Comparison of ENCODE assay signal across 27 mouse cellular contexts in genomic region chr13:83460620-83461019, GRCm38 (mm10). TPM values are rescaled to one million over a fixed set of nuclear protein-coding genes. Genes with fewer than 3 reads are reported as not detected.
DNase-seq lines count a peak whose midpoint lies in the region; ATAC-seq and TF ChIP-seq lines count a peak whose summit lies in the region.
"Had no signal": no experiment of that assay in that cellular context is flagged by ENCODE, and none has a peak within 500 bp of the region (broad histone marks: within the 10 kb centered on the region; RNA-seq: fewer than 3 reads in every experiment).

No protein-coding gene starts in this region.

- H3K4me3 ChIP-seq in liver, embryonic 12.5 days: no peak overlapping the region
- no peak overlapping the region for H3K4me3 ChIP-seq in liver, postnatal 0 days (ENCODE audit: low read depth, low read length)
- no peak overlapping the region for H3K4me3 ChIP-seq in MEL (ENCODE audit: control insufficient read depth in 1 of 2, insufficient read depth in 1 of 2, low read depth in 2 of 2, low read length in 2 of 2)
- H3K4me3 ChIP-seq in limb, embryonic 14.5 days (replicated peaks; ENCODE audit: low read length): no peak overlapping the region
- H3K4me3 ChIP-seq: embryonic facial prominence, embryonic 13.5 days; forebrain, embryonic 10.5 days; forebrain, embryonic 13.5 days; heart, adult 2 months; heart, embryonic 10.5 days; heart, embryonic 13.5 days had no signal

- no peaks in the 10 kb centered on the region for H3K36me3 ChIP-seq in liver, embryonic 12.5 days
- no peaks in the 10 kb centered on the region for H3K36me3 ChIP-seq in liver, postnatal 0 days (replicated peaks; ENCODE audit: insufficient read depth, low read length)
- H3K36me3 ChIP-seq in MEL (ENCODE audit: control insufficient read depth in 1 of 2, insufficient read depth in 2 of 2, low read length in 2 of 2): peaks cover 0 to 5% of the 10 kb centered on the region in 2 experiments; a peak in 1 of 4 replicates
- no peaks in the 10 kb centered on the region for H3K36me3 ChIP-seq in limb, embryonic 14.5 days (ENCODE audit: control insufficient read depth, insufficient read depth, low read length)
- H3K36me3 ChIP-seq: embryonic facial prominence, embryonic 13.5 days; forebrain, embryonic 10.5 days; heart, embryonic 10.5 days; heart, embryonic 13.5 days had no signal

- H3K9me3 ChIP-seq in liver, embryonic 12.5 days (replicated peaks): no peaks in the 10 kb centered on the region
- no peaks in the 10 kb centered on the region for H3K9me3 ChIP-seq in liver, postnatal 0 days (ENCODE audit: low read length)
- no peaks in the 10 kb centered on the region for H3K9me3 ChIP-seq in MEL (replicated peaks; ENCODE audit: insufficient read depth, low read length)
- no peaks in the 10 kb centered on the region for H3K9me3 ChIP-seq in limb, embryonic 14.5 days (ENCODE audit: control insufficient read depth, low read length)
- H3K9me3 ChIP-seq: embryonic facial prominence, embryonic 13.5 days; forebrain, embryonic 10.5 days; forebrain, embryonic 13.5 days; heart, embryonic 10.5 days; heart, embryonic 13.5 days had no signal

- ATAC-seq in liver, embryonic 12.5 days: 0 out of 2 replicates have a peak, but pooled peaks have one; percentile 35
- ATAC-seq in liver, postnatal 0 days: no peak
- no peak for ATAC-seq in limb, embryonic 14.5 days (ENCODE audit: low FRiP score, low read depth)
- ATAC-seq in cerebellum, adult (ENCODE audit: insufficient number of reproducible peaks, low FRiP score, low TSS enrichment): no peak
- ATAC-seq: forebrain, embryonic 13.5 days; forebrain, embryonic 16.5 days; hindbrain, postnatal 0 days; inflammation-experienced regulatory T-cells, adult 6 months; Patski had no signal

- no peaks in the 10 kb centered on the region for H3K79me2 ChIP-seq in MEL (ENCODE audit: control insufficient read depth, insufficient read depth, low read length, poor library complexity)

- TF ChIP-seq CTCF in liver, postnatal 0 days (IDR thresholded peaks at IDR 0.05; ENCODE audit: low read depth): no peak
- no peak for TF ChIP-seq CTCF in MEL (IDR thresholded peaks at IDR 0.05 in 2 of 3, conservative IDR thresholded peaks at IDR 0.05 in 1 of 3; ENCODE audit: control insufficient read depth in 1 of 3, insufficient read depth in 1 of 3, low read depth in 2 of 3, low read length in 3 of 3, poor library complexity in 1 of 3, severe bottlenecking in 1 of 3)

- no peak overlapping the region for H3K9ac ChIP-seq in liver, embryonic 12.5 days
- H3K9ac ChIP-seq in liver, postnatal 0 days (replicated peaks): no peak overlapping the region
- no peak overlapping the region for H3K9ac ChIP-seq in MEL (ENCODE audit: control insufficient read depth, low read depth, low read length, poor library complexity, severe bottlenecking)
- no peak overlapping the region for H3K9ac ChIP-seq in limb, embryonic 14.5 days (ENCODE audit: low read depth, low read length, severe bottlenecking)
- H3K9ac ChIP-seq: embryonic facial prominence, embryonic 13.5 days; forebrain, embryonic 13.5 days; heart, embryonic 13.5 days; hindbrain, embryonic 14.5 days had no signal

- no peak for TF ChIP-seq RAD21 in MEL (IDR thresholded peaks at IDR 0.05; ENCODE audit: low read depth, low read length)

- no peak overlapping the region for H3K27ac ChIP-seq in liver, embryonic 12.5 days
- no peak overlapping the region for H3K27ac ChIP-seq in liver, postnatal 0 days (ENCODE audit: low read depth)
- H3K27ac ChIP-seq in MEL (ENCODE audit: control insufficient read depth, low read depth, low read length): no peak overlapping the region
- peak overlapping the region; percentile 33; the same call in 1 of the 2 replicates for H3K27ac ChIP-seq in limb, embryonic 14.5 days (replicated peaks; ENCODE audit: low read depth, low read length)
- H3K27ac ChIP-seq: forebrain, embryonic 10.5 days; forebrain, embryonic 13.5 days; heart, adult 2 months; heart, embryonic 10.5 days; hindbrain, embryonic 14.5 days; hindbrain, postnatal 0 days had no signal

- no peak for TF ChIP-seq POLR2A in MEL (IDR thresholded peaks at IDR 0.05; ENCODE audit: control insufficient read depth in 1 of 2, insufficient read depth in 1 of 2, low read depth in 1 of 2, low read length in 2 of 2, poor library complexity in 1 of 2)
- TF ChIP-seq POLR2A in limb, embryonic 14.5 days (IDR thresholded peaks at IDR 0.05; ENCODE audit: borderline replicate concordance, extremely low read depth, insufficient read depth, insufficient read length): no peak

- no peaks in the 10 kb centered on the region; the same call in 1 of the 2 replicates for H3K4me1 ChIP-seq in liver, embryonic 12.5 days
- H3K4me1 ChIP-seq in liver, postnatal 0 days (ENCODE audit: insufficient read depth): no peaks in the 10 kb centered on the region
- peaks cover 0 to 2% of the 10 kb centered on the region in 2 experiments; a peak in 2 of 4 replicates for H3K4me1 ChIP-seq in MEL (ENCODE audit: control insufficient read depth in 1 of 2, insufficient read depth in 2 of 2, low read length in 2 of 2)
- H3K4me1 ChIP-seq in limb, embryonic 14.5 days (ENCODE audit: control insufficient read depth, insufficient read depth, low read length): peaks cover 5% of the 10 kb centered on the region; the same call in 1 of the 2 replicates
- H3K4me1 ChIP-seq: forebrain, embryonic 10.5 days; forebrain, embryonic 13.5 days; heart, embryonic 10.5 days had no signal

- no peak for TF ChIP-seq EP300 in liver, postnatal 0 days (IDR thresholded peaks at IDR 0.05; ENCODE audit: low read depth)
- peak; percentile 36 to 72; a peak in 2 of 4 replicates for TF ChIP-seq EP300 in MEL (IDR thresholded peaks at IDR 0.05; ENCODE audit: low read depth in 1 of 2, low read length in 2 of 2)

- 33% methylated on average over 1 of the region's 1 CpGs for WGBS in liver, embryonic 12.5 days (ENCODE audit: insufficient replicate concordance)
- WGBS in liver, postnatal 0 days (ENCODE audit: insufficient replicate concordance): 68% methylated on average over 1 of the region's 1 CpGs
- 77% methylated on average over 1 of the region's 1 CpGs for WGBS in limb, embryonic 14.5 days

- H3K4me2 ChIP-seq in liver, embryonic 12.5 days: no peak overlapping the region
- no peak overlapping the region for H3K4me2 ChIP-seq in liver, postnatal 0 days (ENCODE audit: low read depth, low read length)
- no peak overlapping the region for H3K4me2 ChIP-seq in limb, embryonic 14.5 days (replicated peaks; ENCODE audit: low read depth, low read length, severe bottlenecking)
- H3K4me2 ChIP-seq: embryonic facial prominence, embryonic 13.5 days; forebrain, embryonic 13.5 days; heart, embryonic 13.5 days; hindbrain, embryonic 14.5 days had no signal

- no peaks in the 10 kb centered on the region for H3K27me3 ChIP-seq in liver, embryonic 12.5 days (replicated peaks)
- H3K27me3 ChIP-seq in liver, postnatal 0 days (ENCODE audit: insufficient read depth, low read length): no peaks in the 10 kb centered on the region
- no peaks in the 10 kb centered on the region for H3K27me3 ChIP-seq in MEL (ENCODE audit: control insufficient read depth in 1 of 2, insufficient read depth in 2 of 2, low read length in 2 of 2)
- no peaks in the 10 kb centered on the region for H3K27me3 ChIP-seq in limb, embryonic 14.5 days (ENCODE audit: control insufficient read depth, insufficient read depth, low read length)
- H3K27me3 ChIP-seq: embryonic facial prominence, embryonic 13.5 days; forebrain, embryonic 13.5 days; heart, embryonic 13.5 days; Patski had no signal

- DNase-seq in liver, postnatal 0 days: no peak
- DNase-seq in MEL (ENCODE audit: low read depth, low spot score): peak; percentile 24
- no peak for DNase-seq in limb, embryonic 14.5 days (ENCODE audit: low spot score)
- DNase-seq in adrenal gland, postnatal 36 days: no peak
- DNase-seq: adrenal gland, adult 2 months; adrenal gland, postnatal 14 days; cerebellum, adult 11 months; cerebellum, adult 2 months; cerebellum, adult 9-11 months; cerebellum, postnatal 25 days; gastrocnemius, postnatal 10 days; gastrocnemius, postnatal 36 days; heart, adult 2 months; heart, postnatal 14 days; heart, postnatal 4 days had no signal

TF ChIP-seq in MEL, 35 proteins besides CTCF, POLR2A, EP300 and RAD21:
- TF ChIP-seq POLR2AphosphoS5 (IDR thresholded peaks at IDR 0.05; ENCODE audit: borderline replicate concordance, low read depth, low read length): no peak
- TF ChIP-seq MYC (IDR thresholded peaks at IDR 0.05; ENCODE audit: low read depth, low read length): no peak
- peak; percentile 96 for TF ChIP-seq ZNF384 (IDR thresholded peaks at IDR 0.05; ENCODE audit: low read depth, low read length)
- 0 out of 2 replicates have a peak, but pooled peaks have one; percentile 14 for TF ChIP-seq MXI1 (IDR thresholded peaks at IDR 0.05; ENCODE audit: low read depth, low read length)
- TF ChIP-seq ZMIZ1 (IDR thresholded peaks at IDR 0.05; ENCODE audit: low read depth, low read length): no peak
- no peak for TF ChIP-seq TBP (IDR thresholded peaks at IDR 0.05; ENCODE audit: low read depth, low read length)
- no peak for TF ChIP-seq TAL1 (IDR thresholded peaks at IDR 0.05; ENCODE audit: low read length)
- peak; percentile 59; the same call in 1 of the 2 replicates for TF ChIP-seq GATA1 (IDR thresholded peaks at IDR 0.05; ENCODE audit: low read depth, low read length)
- no peak for TF ChIP-seq CHD2 (IDR thresholded peaks at IDR 0.05; ENCODE audit: low read length)
- TF ChIP-seq TCF12 (IDR thresholded peaks at IDR 0.05; ENCODE audit: low read depth, low read length): peak; percentile 80
- no peak for TF ChIP-seq MYB (IDR thresholded peaks at IDR 0.05; ENCODE audit: low read depth, low read length)
- peak; percentile 49 for TF ChIP-seq ETS1 (IDR thresholded peaks at IDR 0.05; ENCODE audit: low read depth, low read length)

RNA-seq across cellular contexts. Expression of gene Mef2c, which starts 43.2 kb away (rescaled TPM):
- 29.9 and 32.3 TPM in 2 replicates for polyA plus RNA-seq in liver, embryonic 12.5 days (2016; fragmentation: Nextera tagmentation; extraction: Ambion mirVana)
- polyA plus RNA-seq in liver, postnatal 0 days (2015; fragmentation: Nextera tagmentation; extraction: Ambion mirVana): 13.5 and 14.0 TPM in 2 replicates
- total RNA-seq in MEL (2012; rRNA removed): not detected in 2 replicates
- not detected for polyA plus RNA-seq in MEL (2012; ENCODE audit: insufficient read depth in 1 of 2, insufficient read length in 2 of 2, low read depth in 1 of 2, low replicate concordance in 2 of 2, missing spikeins in 1 of 2)
- 50.0 and 59.3 TPM in 2 replicates for polyA plus RNA-seq in limb, embryonic 14.5 days (2012; rRNA removed)
- 137 and 158 TPM in 2 replicates for polyA plus RNA-seq in limb, embryonic 14.5 days (2014; fragmentation: Nextera tagmentation; extraction: Ambion mirVana)
- 10 to 100 TPM; 47.2 to 53.0 TPM for total RNA-seq in adrenal gland, postnatal 36 days (2021)
- polyA plus RNA-seq: Patski had no signal

Comparison
In these comparisons a context has a peak if more than half of its experiments do, and no peak if none do; other contexts are left out.
1. RNA of gene Mef2c, which starts 43.2 kb away (polyA plus RNA-seq): 50.0 to 158 TPM in limb, embryonic 14.5 days, 29.9 to 32.3 TPM in liver, embryonic 12.5 days and 13.5 to 14.0 TPM in liver, postnatal 0 days; not detected in MEL; every median in the first group is over 10 times any median in the second.